8 mouse cellular contexts compared by ENCODE assay signal in the genomic region with DNA sequence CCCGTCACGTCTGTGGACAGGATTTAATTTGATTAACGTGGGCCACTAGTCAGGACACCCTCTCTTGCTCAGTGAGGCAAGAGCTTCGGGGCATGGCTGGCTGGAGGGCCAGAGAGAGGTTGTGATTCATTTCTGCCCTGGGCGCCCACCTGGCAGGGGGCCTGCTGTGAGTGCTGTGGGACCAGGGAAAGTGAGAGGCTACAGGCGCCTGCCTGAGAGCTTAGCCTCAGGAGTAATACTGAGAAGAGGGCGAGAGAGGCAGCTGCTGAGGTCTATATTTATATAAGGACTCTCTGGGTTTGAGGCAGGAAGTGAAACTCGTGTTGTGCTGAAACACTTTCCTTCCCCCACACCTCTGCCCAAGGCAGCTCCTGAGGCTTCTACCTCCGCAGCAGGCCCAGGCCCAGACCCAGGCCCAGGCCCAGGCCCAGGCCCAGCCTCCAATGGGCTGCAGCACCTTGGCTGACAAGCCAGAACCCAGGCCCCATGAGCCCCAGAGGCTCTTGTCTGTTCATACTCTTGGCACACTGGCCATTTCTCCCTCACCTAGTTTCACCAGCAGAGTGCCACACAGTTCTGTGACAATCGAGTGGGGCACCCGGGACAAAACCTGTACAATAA.
DNase-seq lines count a peak whose midpoint lies in the region; ATAC-seq and TF ChIP-seq lines count a peak whose summit lies in the region.

No protein-coding gene starts in this region.

- 56% methylated on average over 11 of the region's 11 CpGs for WGBS in heart, adult 2 months

- peak; percentile 19; the same call in 1 of the 2 replicates for TF ChIP-seq CTCF in heart, adult 2 months (IDR thresholded peaks at IDR 0.05)

- H3K36me3 ChIP-seq in heart, adult 2 months (ENCODE audit: control insufficient read depth, insufficient read depth, low read length): no peaks in the 10 kb centered on the region

- TF ChIP-seq POLR2A in heart, adult 2 months (IDR thresholded peaks at IDR 0.05; ENCODE audit: insufficient read depth, low read depth, low read length): no peak

- TF ChIP-seq EP300 in heart, adult 2 months (IDR thresholded peaks at IDR 0.05; ENCODE audit: insufficient read depth, low read depth, low read length): no peak

- H3K9ac ChIP-seq in heart, adult 2 months (ENCODE audit: low read depth, low read length): no peak overlapping the region

- DNase-seq in heart, adult 2 months: peak in 1 of 2 experiments; percentile 40
- no peak for DNase-seq in heart, postnatal 25 days (ENCODE audit: low spot score)
- DNase-seq in urinary bladder, postnatal 36 days (ENCODE audit: low spot score in 2 of 2): no peak
- DNase-seq in left cerebral cortex, postnatal 36 days (ENCODE audit: low spot score in 2 of 2): no peak
- no peak for DNase-seq in cerebellum, adult 9-11 months

- intact Hi-C loops in heart, adult 2 months (cut with DNase I): no loop called here
- intact Hi-C loops in heart, postnatal 25 days (cut with DNase I): no loop called here
- intact Hi-C loops in left cerebral cortex, postnatal 36 days (cut with DNase I): no loop called here

- no peaks in the 10 kb centered on the region for H3K27me3 ChIP-seq in heart, adult 2 months (ENCODE audit: control insufficient read depth, insufficient read depth, low read length)

- no peak overlapping the region for H3K4me3 ChIP-seq in heart, adult 2 months

- no peaks in the 10 kb centered on the region for H3K4me1 ChIP-seq in heart, adult 2 months (ENCODE audit: control insufficient read depth, insufficient read depth, low read length)

- H3K27ac ChIP-seq in heart, adult 2 months: no peak overlapping the region

- H3K79me2 ChIP-seq in heart, adult 2 months (replicated peaks; ENCODE audit: control insufficient read depth, insufficient read depth, low read length): no peaks in the 10 kb centered on the region

- ATAC-seq in CD4-positive, CD25-positive, alpha-beta regulatory T cell, adult 4 months: peak; percentile 78
- peak; percentile 49 to 72 for ATAC-seq in hematopoietic stem cell, adult 5-6 weeks (replicated peaks in 1 of 2; ENCODE audit: insufficient read depth in 1 of 2, low FRiP score in 2 of 2, low TSS enrichment in 1 of 2, low read depth in 1 of 2, poor library complexity in 2 of 2, severe bottlenecking in 2 of 2)
- peak; percentile 85 for ATAC-seq in neutrophil, adult 5-6 weeks (ENCODE audit: extremely low read depth, insufficient number of reproducible peaks, low FRiP score, poor library complexity, severe bottlenecking)
